Mouse (Mus musculus): ENCODE measurements around the gene Pde1c.

DNA sequence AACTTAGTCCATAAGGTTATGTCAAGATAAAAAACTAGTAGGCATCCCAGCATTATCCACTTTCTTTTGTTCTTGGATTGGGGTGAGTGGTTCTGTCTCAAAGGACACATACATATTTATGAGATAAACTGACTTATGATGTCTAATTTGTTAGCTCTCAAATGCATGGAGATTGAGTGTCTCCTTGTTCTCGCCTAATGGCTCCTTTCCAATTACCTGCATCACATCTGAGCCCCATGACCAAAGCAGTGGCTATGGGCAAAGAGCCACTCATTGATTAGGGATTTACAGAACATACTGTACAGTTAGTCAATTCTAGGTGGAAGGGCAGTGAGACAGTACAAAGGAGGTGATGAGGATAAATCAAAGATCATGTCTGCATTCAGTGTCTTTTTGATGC lies 524.2 kb downstream of the Pde1c start:
- TF ChIP-seq ZNF384 (IDR thresholded peaks at IDR 0.05; ENCODE audit: low read depth, low read length) (no peak), HCFC1 (IDR thresholded peaks at IDR 0.05; ENCODE audit: borderline replicate concordance, insufficient read depth, low read length) (no peak)

All from ES-E14 (cell line).